Mouse (Mus musculus): ENCODE results near the gene Rpl11. TPM values are rescaled to one million over a fixed set of nuclear protein-coding genes. Genes with fewer than 3 reads are reported as not detected.
"Not testable (repeated sequence)": the region's sequence is repeated elsewhere in the genome, so short reads cannot be mapped to it uniquely, and the experiment has no call there.

Rpl11 gene
- polyA plus RNA-seq, 1 experiment = 1,174 TPM

- Histone ChIP-seq H3K27ac (ENCODE audit: insufficient read depth, low read length) (no peak overlapping the region), H3K4me3 (ENCODE audit: insufficient read depth, low read length) (no peak overlapping the region)
- TF ChIP-seq CTCF (IDR thresholded peaks at IDR 0.05; ENCODE audit: borderline replicate concordance, insufficient read depth, low read length) = no peak
- TF ChIP-seq POLR2A (IDR thresholded peaks at IDR 0.05; ENCODE audit: low read depth, low read length) = no peak
These were observed 23.7 kb upstream of the Rpl11 start for GRCm38 (mm10) chr4:136076776-136077538.

GRCm38 (mm10) chr4:136071178-136071714, 18.0 kb upstream of the Rpl11 start:
- Histone ChIP-seq H3K4me3 (ENCODE audit: insufficient read depth, low read length) (no peak overlapping the region), H3K4me1 (ENCODE audit: control insufficient read depth, insufficient read depth, low read length) (no peaks in the 10 kb centered on the region), H3K27ac (ENCODE audit: insufficient read depth, low read length) (no peak overlapping the region)

More at GRCm38 (mm10) chr4:136076776-136077538, 23.7 kb upstream of the Rpl11 start:
- 0 out of 2 replicates have a peak, but pooled peaks cover 4% of the 10 kb centered on the region for H3K4me1 ChIP-seq (ENCODE audit: control insufficient read depth, insufficient read depth, low read length)

GRCm38 (mm10) chr4:136070592-136070991, 17.4 kb upstream of the Rpl11 start:
- Histone ChIP-seq H3K27ac (ENCODE audit: insufficient read depth, low read length) (no peak overlapping the region), H3K4me3 (ENCODE audit: insufficient read depth, low read length) (no peak overlapping the region), H3K4me1 (ENCODE audit: control insufficient read depth, insufficient read depth, low read length) (no peaks in the 10 kb centered on the region)
- no peak for TF ChIP-seq POLR2A (IDR thresholded peaks at IDR 0.05; ENCODE audit: low read depth, low read length)
- no peak for TF ChIP-seq CTCF (IDR thresholded peaks at IDR 0.05; ENCODE audit: borderline replicate concordance, insufficient read depth, low read length)

More at GRCm38 (mm10) chr4:136071178-136071714, 18.0 kb upstream of the Rpl11 start:
- TF ChIP-seq CTCF (IDR thresholded peaks at IDR 0.05; ENCODE audit: borderline replicate concordance, insufficient read depth, low read length) (peak; percentile 81), POLR2A (IDR thresholded peaks at IDR 0.05; ENCODE audit: low read depth, low read length) (no peak)

- H3K4me1 ChIP-seq (ENCODE audit: control insufficient read depth, insufficient read depth, low read length) = no peaks in the 10 kb centered on the region
- TF ChIP-seq POLR2A (IDR thresholded peaks at IDR 0.05; ENCODE audit: low read depth, low read length) (no peak), CTCF (IDR thresholded peaks at IDR 0.05; ENCODE audit: borderline replicate concordance, insufficient read depth, low read length) (peak; percentile 98)
- no peak overlapping the region for H3K4me3 ChIP-seq (ENCODE audit: insufficient read depth, low read length)
- 0 out of 2 replicates have a peak overlapping the region, but pooled peaks have one; percentile 22 for H3K27ac ChIP-seq (ENCODE audit: insufficient read depth, low read length)
These were observed 16.7 kb upstream of the Rpl11 start for GRCm38 (mm10) chr4:136069954-136070353.

GRCm38 (mm10) chr4:136069313-136069712, 16.1 kb upstream of the Rpl11 start:
- no peak overlapping the region for H3K27ac ChIP-seq (ENCODE audit: insufficient read depth, low read length)
- H3K4me3 ChIP-seq (ENCODE audit: insufficient read depth, low read length) = no peak overlapping the region
- TF ChIP-seq CTCF (IDR thresholded peaks at IDR 0.05; ENCODE audit: borderline replicate concordance, insufficient read depth, low read length) = no peak
- TF ChIP-seq POLR2A (IDR thresholded peaks at IDR 0.05; ENCODE audit: low read depth, low read length) = no peak
- H3K4me1 ChIP-seq (ENCODE audit: control insufficient read depth, insufficient read depth, low read length) = no peaks in the 10 kb centered on the region

- H3K27ac ChIP-seq (ENCODE audit: insufficient read depth, low read length) = no peak overlapping the region
- TF ChIP-seq POLR2A (IDR thresholded peaks at IDR 0.05; ENCODE audit: low read depth, low read length) (no peak), CTCF (IDR thresholded peaks at IDR 0.05; ENCODE audit: borderline replicate concordance, insufficient read depth, low read length) (no peak)
- H3K4me1 ChIP-seq (ENCODE audit: control insufficient read depth, insufficient read depth, low read length) = no peaks in the 10 kb centered on the region
- no peak overlapping the region for H3K4me3 ChIP-seq (ENCODE audit: insufficient read depth, low read length)
These were observed 9.9 kb upstream of the Rpl11 start for GRCm38 (mm10) chr4:136063143-136063542.

- H3K4me3 ChIP-seq (ENCODE audit: insufficient read depth, low read length); H3K27ac ChIP-seq (ENCODE audit: insufficient read depth, low read length); H3K4me1 ChIP-seq (ENCODE audit: control insufficient read depth, insufficient read depth, low read length): not testable (repeated sequence)
These were observed 6.7 kb upstream of the Rpl11 start for GRCm38 (mm10) chr4:136059800-136060488.

GRCm38 (mm10) chr4:136057916-136058315, 4.7 kb upstream of the Rpl11 start:
- H3K4me1 ChIP-seq (ENCODE audit: control insufficient read depth, insufficient read depth, low read length) = no peaks in the 10 kb centered on the region
- TF ChIP-seq CTCF (IDR thresholded peaks at IDR 0.05; ENCODE audit: borderline replicate concordance, insufficient read depth, low read length) (no peak), POLR2A (IDR thresholded peaks at IDR 0.05; ENCODE audit: low read depth, low read length) (no peak)
- no peak overlapping the region for H3K27ac ChIP-seq (ENCODE audit: insufficient read depth, low read length)
- H3K4me3 ChIP-seq (ENCODE audit: insufficient read depth, low read length) = no peak overlapping the region

- TF ChIP-seq CTCF (IDR thresholded peaks at IDR 0.05; ENCODE audit: borderline replicate concordance, insufficient read depth, low read length) = no peak
- TF ChIP-seq POLR2A (IDR thresholded peaks at IDR 0.05; ENCODE audit: low read depth, low read length) = no peak
- Histone ChIP-seq H3K27ac (ENCODE audit: insufficient read depth, low read length) (no peak overlapping the region), H3K4me1 (ENCODE audit: control insufficient read depth, insufficient read depth, low read length) (peaks cover 2% of the 10 kb centered on the region; the same call in 1 of the 2 replicates)
These were observed 2.8 kb upstream of the Rpl11 start for GRCm38 (mm10) chr4:136056030-136056429.

GRCm38 (mm10) chr4:136053843-136054242, 615 bp upstream of the Rpl11 start:
- no peak overlapping the region for H3K4me3 ChIP-seq (ENCODE audit: insufficient read depth, low read length)
- H3K4me1 ChIP-seq (ENCODE audit: control insufficient read depth, insufficient read depth, low read length) = peaks cover 9% of the 10 kb centered on the region; the same call in 1 of the 2 replicates
- no peak for TF ChIP-seq POLR2A (IDR thresholded peaks at IDR 0.05; ENCODE audit: low read depth, low read length)
- TF ChIP-seq CTCF (IDR thresholded peaks at IDR 0.05; ENCODE audit: borderline replicate concordance, insufficient read depth, low read length) = no peak

More at GRCm38 (mm10) chr4:136056030-136056429, 2.8 kb upstream of the Rpl11 start:
- no peak overlapping the region for H3K4me3 ChIP-seq (ENCODE audit: insufficient read depth, low read length)

More at GRCm38 (mm10) chr4:136053843-136054242, 615 bp upstream of the Rpl11 start:
- H3K27ac ChIP-seq (ENCODE audit: insufficient read depth, low read length) = no peak overlapping the region

All from embryonic fibroblast, embryonic 13.5 days (primary cell).